Mouse (Mus musculus): ENCODE results near the gene Unc119.

Gene Unc119

DNA sequence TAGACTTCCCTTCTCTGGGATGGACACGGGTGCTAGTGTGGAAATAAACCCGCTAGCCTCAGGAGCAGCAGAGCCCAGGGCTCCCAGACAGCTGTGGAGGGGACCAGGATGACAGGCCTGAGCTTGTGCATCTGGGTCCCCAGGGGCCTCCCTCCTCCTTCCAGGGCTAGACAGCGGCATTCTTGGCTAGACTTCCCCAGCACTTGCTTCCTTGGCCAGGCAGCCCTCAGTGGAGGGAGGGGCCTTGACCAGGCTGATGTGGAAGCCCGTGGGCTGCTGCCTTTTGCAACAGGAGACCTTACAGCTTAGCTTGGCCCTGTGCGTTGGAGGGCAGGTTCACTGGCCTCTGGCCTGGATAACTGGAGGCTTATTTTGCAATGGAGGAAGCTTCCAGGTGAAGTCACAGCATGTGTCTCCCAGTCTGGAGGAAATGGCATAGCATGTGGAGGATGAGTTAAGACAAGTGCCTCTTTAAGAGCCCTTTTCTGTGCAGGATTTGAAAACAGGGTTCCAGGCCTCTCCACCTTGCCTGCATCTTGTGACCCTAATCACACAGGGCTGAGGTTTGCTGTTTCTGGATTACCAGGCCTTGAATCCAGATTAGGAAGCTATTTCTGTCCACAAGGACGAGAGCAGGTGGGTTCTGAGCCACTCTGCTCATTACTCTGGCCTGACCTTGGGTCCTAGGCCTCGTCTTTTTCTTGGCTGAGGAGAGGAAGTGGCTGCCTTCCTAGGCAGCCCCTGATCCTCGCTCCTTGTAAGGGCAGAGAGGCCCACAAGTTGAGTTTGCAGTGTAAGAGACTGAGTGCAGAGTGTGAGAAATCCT, 1.8 kb downstream of the Unc119 start:
- no peak for DNase-seq

- DNase-seq = no peak
These were observed 2.5 kb downstream of the Unc119 start for GRCm38 (mm10) chr11:78345801-78346200.

GRCm38 (mm10) chr11:78346326-78347069, 3.2 kb downstream of the Unc119 start:
- DNase-seq = no peak

- DNase-seq = peak; percentile 80
These were observed 3.9 kb downstream of the Unc119 start for GRCm38 (mm10) chr11:78347070-78347754.

DNA sequence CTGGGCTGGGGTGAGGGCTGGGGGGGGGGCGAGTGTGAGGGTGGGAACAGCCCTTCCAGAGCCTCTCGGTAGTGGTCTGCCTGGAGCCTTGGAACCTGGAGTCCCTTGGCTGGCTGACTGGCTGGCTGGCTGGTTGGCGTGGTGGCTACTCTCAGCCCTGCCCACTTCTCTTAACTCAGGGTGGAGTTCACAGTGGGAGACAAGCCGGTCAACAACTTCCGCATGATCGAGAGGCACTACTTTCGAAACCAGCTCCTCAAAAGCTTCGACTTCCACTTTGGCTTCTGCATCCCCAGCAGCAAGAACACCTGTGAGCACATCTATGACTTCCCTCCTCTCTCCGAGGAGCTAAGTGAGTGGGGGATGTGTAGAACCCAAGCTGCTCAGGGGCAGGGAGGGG, 4.6 kb downstream of the Unc119 start:
- no peak for DNase-seq

DNA sequence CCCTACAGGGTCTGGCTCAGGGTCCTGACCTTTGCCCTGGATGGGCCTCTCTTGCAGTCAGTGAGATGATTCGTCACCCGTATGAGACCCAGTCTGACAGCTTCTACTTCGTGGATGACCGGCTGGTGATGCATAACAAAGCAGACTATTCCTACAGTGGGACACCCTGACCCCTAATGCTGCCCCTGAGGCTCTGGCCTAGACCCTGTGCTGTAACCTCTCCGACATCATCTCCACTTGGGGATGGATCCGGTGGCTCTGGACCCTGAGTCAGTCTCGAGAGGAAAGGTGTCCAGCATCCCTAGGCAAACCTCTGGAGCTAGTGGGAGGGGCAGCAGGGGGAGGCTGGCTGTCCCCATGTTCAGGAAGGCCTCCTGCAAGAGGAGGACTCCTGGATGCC, 5.2 kb downstream of the Unc119 start:
- no peak for DNase-seq

DNA sequence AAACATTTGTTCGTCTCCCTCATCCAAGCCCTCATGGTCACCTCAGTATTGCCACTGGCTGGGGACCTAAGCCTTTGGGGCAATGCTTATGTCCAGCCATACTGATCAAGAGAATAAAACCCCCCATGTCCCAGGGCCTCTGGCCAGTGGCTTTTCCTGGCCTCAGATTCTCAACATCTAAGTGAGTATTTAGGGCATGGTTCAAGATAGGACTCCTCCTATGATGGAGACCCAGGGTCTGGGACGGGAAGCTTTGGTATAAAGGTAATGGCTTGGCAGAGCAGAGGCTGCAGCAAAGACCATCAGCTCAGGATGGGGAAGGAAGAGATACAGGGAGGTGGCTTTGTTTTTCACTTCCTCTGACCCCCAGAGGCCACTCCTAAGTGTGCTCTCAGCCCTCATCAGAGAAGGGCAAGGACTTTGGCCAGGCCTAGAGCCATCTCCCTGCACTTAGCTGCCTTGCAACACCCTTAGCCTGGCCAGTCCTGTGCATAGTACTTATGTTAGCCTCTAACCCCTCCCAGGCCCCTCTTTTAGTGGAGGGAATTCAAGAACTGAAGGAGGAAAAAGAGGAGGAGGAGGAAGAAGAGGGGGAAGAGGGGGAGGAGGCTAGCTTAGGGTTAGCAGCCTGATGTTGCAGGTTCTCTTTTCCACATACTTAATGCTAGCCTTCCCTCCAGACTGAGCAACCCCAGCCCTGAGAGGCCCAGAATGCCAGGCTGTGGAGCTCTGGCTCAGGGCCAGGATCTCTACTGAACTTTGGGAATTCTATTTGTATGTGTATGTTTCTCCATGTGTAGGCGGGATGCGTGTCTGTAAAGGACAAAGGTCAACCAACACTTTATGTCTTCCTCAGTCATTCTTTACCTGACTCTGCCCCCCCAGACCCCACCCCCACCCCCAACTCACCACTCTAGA, 6.4 kb downstream of the Unc119 start:
- DNase-seq = no peak

DNA sequence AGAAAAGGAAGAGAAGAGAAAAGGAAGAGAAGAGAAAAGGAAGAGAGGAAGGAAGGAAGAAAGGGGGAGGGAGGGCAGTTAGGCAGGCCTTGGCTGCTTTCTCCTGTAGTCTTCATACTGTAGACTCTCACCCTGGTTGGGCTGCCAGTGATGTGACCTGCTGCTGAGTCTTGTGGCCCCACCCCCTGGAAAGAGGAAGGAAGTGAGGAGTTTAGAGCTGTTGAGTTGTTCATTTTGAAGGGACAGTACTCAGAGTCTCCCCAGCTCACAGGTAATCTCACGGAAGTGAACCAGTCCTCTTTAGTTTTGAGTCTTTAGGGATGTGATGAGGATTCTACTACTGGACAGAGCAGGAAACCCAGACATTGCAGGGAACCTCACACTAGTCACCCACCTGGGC, 9.8 kb downstream of the Unc119 start:
- no peak for DNase-seq

DNA sequence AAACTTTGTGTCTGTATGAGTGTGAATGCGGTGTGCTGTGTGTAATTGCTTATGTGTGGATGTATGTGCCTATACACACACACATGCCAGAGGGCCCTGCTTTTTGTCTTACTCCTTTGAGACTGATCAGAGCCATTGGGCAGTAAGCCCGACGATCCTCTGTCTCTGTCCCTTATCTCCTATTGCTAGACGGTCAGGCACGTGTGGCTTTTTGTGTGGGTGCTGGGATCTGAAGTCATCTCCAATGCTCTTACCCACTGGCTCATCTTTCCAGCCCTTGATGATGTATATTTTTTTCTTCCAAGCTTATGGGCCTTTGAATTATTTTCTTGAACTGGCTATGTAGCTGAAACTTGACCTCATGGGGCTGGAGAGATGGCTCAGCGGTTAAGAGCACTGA, 11.6 kb downstream of the Unc119 start:
- no peak for DNase-seq

DNA sequence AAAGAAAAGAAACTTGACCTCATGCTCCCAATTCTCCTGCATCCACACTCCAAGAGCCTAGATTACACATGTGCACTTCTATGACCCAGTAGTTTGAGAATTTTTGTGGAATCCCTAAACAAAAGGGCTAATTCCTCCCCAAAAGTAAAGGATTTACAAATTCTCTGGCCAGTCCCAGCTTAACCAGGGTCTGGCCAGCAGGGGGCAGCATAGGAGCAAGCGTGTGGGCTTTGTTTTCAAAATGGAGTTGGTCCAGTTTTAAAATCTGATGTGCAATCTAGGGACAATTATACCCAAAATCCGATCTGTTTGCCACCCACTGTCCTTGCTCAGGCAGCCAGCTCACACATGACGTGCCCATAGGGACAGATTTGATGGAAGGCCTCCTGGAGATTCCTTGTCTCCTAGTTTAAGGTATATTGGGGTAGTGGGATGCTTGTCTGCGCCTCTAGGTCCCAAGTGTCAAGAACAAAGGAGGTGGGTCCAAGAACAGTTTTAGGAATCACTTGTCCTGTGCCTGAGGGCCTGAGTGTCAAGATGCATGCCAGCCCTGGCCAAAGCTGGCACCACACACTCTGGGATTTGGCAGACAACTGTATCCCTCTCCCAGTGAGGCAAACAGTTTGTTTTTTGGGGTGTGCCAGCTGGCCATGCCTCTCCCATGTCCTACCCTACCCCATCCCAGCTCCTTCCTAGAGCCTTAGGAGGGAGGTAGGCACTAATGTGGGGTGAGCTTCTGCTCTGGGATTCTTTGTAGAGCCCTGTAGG, 12.4 kb downstream of the Unc119 start:
- peak; percentile 67 for DNase-seq

GRCm38 (mm10) chr11:78358330-78359007, 15.2 kb downstream of the Unc119 start:
- peak; percentile 54 for DNase-seq

- peak; percentile 86 for DNase-seq
These were observed 17.0 kb downstream of the Unc119 start for GRCm38 (mm10) chr11:78360125-78360788.

DNA sequence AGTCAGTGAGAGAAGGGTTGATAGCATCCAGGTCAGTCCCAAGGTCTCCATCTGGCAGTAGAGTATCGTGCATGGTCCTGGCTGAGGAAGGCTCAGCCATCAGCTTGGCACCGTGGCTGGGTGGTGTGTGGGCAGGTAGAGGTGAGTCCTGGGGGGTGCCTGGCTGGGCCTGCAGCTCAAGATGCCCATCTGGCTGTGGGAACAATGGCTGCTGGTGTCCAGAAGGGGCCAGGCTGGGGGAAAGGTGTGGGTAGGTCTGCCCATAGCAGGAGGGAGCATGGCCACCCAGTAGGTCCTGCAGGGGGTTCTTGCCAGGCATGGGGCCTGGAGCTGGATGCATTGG, 17.5 kb downstream of the Unc119 start:
- no peak for DNase-seq

GRCm38 (mm10) chr11:78363309-78364007, 20.2 kb downstream of the Unc119 start:
- no peak for DNase-seq

- no peak for DNase-seq
These were observed 20.8 kb downstream of the Unc119 start for GRCm38 (mm10) chr11:78364103-78364502.

DNA sequence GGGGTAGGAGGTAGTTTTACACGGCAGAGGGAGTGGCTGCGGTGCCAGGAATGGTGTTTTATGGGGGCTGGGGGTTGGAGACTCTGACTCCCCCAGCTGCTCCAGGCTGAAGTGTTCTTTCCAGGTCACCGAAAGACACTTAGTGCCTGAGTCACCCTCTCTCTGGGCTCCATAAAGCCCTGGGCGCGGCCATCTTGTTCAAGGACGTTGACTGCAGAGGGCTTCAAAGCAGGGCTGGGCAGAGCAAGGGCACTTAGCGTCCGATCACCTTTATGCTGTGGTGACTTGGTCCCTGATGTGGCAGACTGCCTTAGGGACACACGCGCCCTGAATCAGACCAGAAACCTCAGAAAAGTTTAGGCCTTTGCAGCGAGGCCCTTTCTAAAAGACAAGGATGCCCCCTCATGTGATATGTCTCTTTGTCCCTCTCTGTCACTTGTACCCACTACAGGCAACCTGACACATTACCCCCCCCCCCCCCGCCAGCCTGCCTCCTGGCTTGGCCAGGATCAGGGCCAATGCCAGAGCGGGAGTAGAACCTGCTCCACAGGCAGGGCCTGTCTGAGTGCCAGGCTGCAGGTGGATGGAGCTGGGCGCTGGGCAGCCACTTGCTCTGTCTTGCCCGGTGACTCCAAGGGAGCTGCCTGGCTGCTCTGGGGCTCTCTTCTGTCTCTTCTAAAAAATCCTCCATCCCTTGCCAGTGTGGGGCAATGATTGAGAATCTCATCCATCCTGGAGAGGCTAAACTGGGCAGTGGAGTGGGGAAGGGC, 24.4 kb downstream of the Unc119 start:
- no peak for DNase-seq

- DNase-seq = no peak
These were observed 27.1 kb downstream of the Unc119 start for GRCm38 (mm10) chr11:78370389-78370788.

DNA sequence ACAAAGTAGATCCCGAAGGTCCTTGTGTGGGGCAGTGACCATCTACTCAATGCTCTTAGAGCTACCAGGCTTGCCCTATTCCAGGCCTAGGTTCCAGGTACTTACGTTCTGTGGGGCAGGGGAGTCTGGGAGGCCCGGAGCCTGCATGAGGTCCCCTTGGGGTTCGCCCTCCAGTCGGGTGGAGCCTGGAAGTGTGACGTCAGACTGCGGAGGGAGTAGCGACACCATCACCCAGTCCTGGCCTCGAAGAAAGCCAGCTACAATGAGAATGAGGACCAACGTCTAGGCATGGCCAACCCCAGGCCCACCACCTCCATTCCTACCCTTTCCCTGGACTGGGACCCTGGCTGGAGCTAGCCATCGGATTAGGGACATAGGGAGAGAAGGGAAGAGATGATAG, 28.4 kb downstream of the Unc119 start:
- no peak for DNase-seq

- no peak for DNase-seq
These were observed 28.9 kb downstream of the Unc119 start for GRCm38 (mm10) chr11:78372166-78372565.

All from kidney, adult 18-20 months (tissue).